Mouse (Mus musculus) limb, embryonic 10.5 days (tissue): ENCODE results near the gene Sptbn1. TPM values are rescaled to one million over a fixed set of nuclear protein-coding genes. Genes with fewer than 3 reads are reported as not detected.

Experiments
- DNase-seq: peaks from one replicate; pipeline ENCODE4 v3.0.0-alpha.2; 2017; ENCODE audit warnings: low spot score
- H3K27ac ChIP-seq: fragments of 300-500 bp; sonication (generic); 2 replicates; pipeline ENCODE4 v1.5.1; 2016; ENCODE audit warnings: mild to moderate bottlenecking
- H3K27me3 ChIP-seq: fragments of 300-500 bp; sonication (generic); 2 replicates; pipeline ENCODE4 v1.6.1; 2016; ENCODE audit warnings: low read depth, mild to moderate bottlenecking; ENCODE audit not compliant: poor library complexity, severe bottlenecking
- H3K36me3 ChIP-seq: fragments of 300-500 bp; sonication (generic); 2 replicates; pipeline ENCODE4 v1.6.1; 2016; ENCODE audit warnings: mild to moderate bottlenecking, moderate library complexity
- H3K4me1 ChIP-seq: fragments of 300-500 bp; sonication (generic); 2 replicates; pipeline ENCODE4 v1.6.1; 2016
- H3K4me3 ChIP-seq: fragments of 300-500 bp; sonication (generic); 2 replicates; pipeline ENCODE4 v1.5.1; 2016; ENCODE audit warnings: mild to moderate bottlenecking, moderate library complexity
- H3K9me3 ChIP-seq: fragments of 300-500 bp; sonication (generic); replicated peaks from 2 replicates; pipeline ENCODE4 v1.6.1; 2016; ENCODE audit warnings: mild to moderate bottlenecking
- WGBS: fragments of 180-500 bp; shearing (Covaris S2); methylation state at CpG from one replicate; pipeline ENCODE4 v1.1.7; 2016; 5-methylcytosine and 5-hydroxymethylcytosine counted together
- polyA plus RNA-seq: library from polyadenylated mRNA; unstranded; fragments of >200 nt; fragmentation: Nextera tagmentation; extraction: Ambion mirVana; gene quantifications from 2 replicates; pipeline ENCODE4 v1.2.1, GENCODE M21; 2016

Sptbn1 gene
- polyA plus RNA-seq, 1 experiment from 2014 or later: 64.1 TPM

- WGBS: 69% methylated on average over 8 of the region's 8 CpGs
- no peak overlapping the region for H3K27ac ChIP-seq
Observed at GRCm38 (mm10) chr11:30158028-30158700, 109.8 kb downstream of the Sptbn1 start.

DNA sequence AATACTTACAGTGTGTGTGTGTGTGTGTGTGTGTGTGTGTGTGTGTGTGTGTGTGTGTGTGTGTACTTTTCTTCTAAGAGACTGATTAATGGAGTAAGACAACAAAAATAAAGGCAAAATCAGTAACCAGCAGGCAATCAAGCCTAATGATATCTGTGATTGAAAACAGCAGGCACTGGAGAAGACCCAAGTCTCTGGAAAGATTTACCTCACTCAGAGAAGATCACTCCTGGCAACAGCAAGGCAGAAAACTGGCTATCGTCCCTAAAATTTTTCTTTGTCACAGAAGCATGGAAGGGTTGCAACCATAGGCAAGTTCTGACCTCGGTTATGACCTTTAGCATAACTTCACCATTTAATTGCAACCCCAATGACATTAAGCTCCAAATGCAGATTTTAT is 112.1 kb downstream of the Sptbn1 start:
- DNase-seq: no peak
- H3K36me3 ChIP-seq: peaks cover 58% of the 10 kb centered on the region
- H3K27ac ChIP-seq: no peak overlapping the region

More at GRCm38 (mm10) chr11:30158028-30158700, 109.8 kb downstream of the Sptbn1 start:
- Histone ChIP-seq H3K27me3 (no peaks in the 10 kb centered on the region), H3K9me3 (no peaks in the 10 kb centered on the region), H3K4me3 (no peak overlapping the region), H3K36me3 (peaks cover 40% of the 10 kb centered on the region), H3K4me1 (peaks cover 6% of the 10 kb centered on the region; the same call in 1 of the 2 replicates)
- no peak for DNase-seq

DNA sequence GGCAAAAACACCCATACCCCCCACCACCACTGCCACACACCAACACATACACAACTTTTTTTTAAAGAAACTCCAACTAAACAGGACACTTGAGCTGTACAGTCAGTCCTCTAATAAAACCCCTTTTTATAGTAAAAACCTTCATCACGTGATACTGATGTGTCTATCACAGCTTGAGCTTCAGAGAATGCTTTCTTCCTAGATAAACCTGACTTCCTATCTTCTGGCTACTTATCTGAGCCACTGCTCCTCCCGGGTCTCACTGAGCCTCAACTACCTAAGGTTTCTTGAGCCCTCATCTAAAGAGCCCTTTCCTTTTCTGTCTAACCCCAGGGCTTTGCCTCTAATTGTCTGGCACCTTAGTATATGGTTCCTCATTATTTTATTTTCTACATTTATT is 113.0 kb downstream of the Sptbn1 start:
- Histone ChIP-seq H3K27me3 (no peaks in the 10 kb centered on the region), H3K9me3 (no peaks in the 10 kb centered on the region), H3K4me3 (no peak overlapping the region), H3K4me1 (peaks cover 6% of the 10 kb centered on the region; the same call in 1 of the 2 replicates), H3K27ac (no peak overlapping the region), H3K36me3 (peaks cover 66% of the 10 kb centered on the region)
- DNase-seq: no peak
- 85% methylated on average over 2 of the region's 2 CpGs for WGBS

More for the DNA sequence above, 112.1 kb downstream of the Sptbn1 start:
- Histone ChIP-seq H3K4me3 (no peak overlapping the region), H3K4me1 (peaks cover 6% of the 10 kb centered on the region; the same call in 1 of the 2 replicates), H3K9me3 (no peaks in the 10 kb centered on the region), H3K27me3 (no peaks in the 10 kb centered on the region)
- WGBS: 82% methylated on average over 2 of the region's 2 CpGs

DNA sequence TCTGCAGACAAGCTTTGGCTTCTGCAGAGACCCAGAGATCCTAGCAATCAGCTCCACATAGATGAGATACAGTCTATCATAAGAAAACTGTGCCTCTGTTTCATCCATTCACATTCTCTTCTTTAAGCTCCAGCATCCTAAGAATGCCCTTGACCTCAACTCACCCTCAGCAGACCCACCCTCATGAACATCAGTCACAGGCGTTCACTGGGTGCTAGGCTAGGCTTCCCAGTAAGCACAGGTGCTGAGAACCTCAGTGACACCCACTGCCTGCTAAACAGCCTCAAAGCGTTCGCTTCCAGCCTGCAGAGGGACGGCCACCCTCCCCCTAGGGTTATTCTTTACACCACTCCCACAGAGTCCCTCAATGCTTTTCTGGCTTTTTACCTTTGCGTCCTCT is 119.1 kb downstream of the Sptbn1 start:
- H3K36me3 ChIP-seq: peaks cover 91% of the 10 kb centered on the region
- H3K27ac ChIP-seq: no peak overlapping the region
- peaks cover 4% of the 10 kb centered on the region; the same call in 1 of the 2 replicates for H3K4me1 ChIP-seq
- H3K27me3 ChIP-seq: no peaks in the 10 kb centered on the region
- 88% methylated on average over 5 of the region's 5 CpGs for WGBS
- no peaks in the 10 kb centered on the region for H3K9me3 ChIP-seq
- no peak overlapping the region for H3K4me3 ChIP-seq
- no peak for DNase-seq

DNA sequence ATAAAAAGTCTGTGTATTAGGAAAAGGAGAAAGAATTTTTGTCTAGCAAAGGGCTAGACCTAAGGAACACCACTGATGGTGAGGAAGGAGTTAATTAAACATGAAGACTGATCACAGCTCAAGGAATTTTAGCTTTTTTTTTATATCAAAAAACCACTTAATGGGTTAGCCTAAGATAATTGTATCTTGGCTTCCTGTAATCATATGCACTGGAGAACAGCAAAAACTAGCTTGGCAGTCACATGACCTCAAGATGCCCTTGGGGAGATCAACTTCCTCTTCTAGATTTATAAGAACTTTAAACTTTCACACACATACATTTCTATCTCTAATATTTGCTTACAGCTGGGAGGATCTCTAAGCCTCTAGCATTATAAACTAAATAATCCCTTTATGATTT is 119.6 kb downstream of the Sptbn1 start:
- Histone ChIP-seq H3K4me1 (no peaks in the 10 kb centered on the region), H3K27ac (no peak overlapping the region), H3K36me3 (peaks cover 89% of the 10 kb centered on the region), H3K4me3 (no peak overlapping the region), H3K27me3 (no peaks in the 10 kb centered on the region), H3K9me3 (no peaks in the 10 kb centered on the region)
- DNase-seq: no peak

- H3K27ac ChIP-seq: no peak overlapping the region
- H3K4me3 ChIP-seq: no peak overlapping the region
- 97% methylated on average over 1 of the region's 1 CpGs for WGBS
- no peaks in the 10 kb centered on the region for H3K9me3 ChIP-seq
- H3K36me3 ChIP-seq: peaks cover 88% of the 10 kb centered on the region
- no peaks in the 10 kb centered on the region for H3K4me1 ChIP-seq
- no peaks in the 10 kb centered on the region for H3K27me3 ChIP-seq
- no peak for DNase-seq
Observed at GRCm38 (mm10) chr11:30147882-30148281, 120.1 kb downstream of the Sptbn1 start.

DNA sequence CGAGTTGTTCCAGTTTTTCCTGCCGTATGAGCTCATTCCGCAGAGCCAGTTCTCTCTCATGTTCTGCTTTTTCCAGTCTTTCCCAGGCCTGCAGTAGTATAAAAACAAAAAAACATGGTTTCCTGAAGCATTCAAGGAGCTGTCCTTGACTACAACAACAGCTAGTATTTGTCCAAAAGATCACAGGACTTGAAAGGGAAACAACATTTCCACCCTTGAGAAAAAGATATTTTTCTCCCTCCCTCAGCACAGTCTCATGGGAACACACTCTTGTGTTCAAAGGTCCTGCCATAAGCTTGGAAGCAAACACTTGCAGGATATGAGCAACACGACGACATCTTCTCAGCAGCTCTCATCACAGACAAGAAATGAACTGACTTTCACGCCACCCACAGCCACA is 124.9 kb downstream of the Sptbn1 start:
- 94% methylated on average over 6 of the region's 6 CpGs for WGBS
- Histone ChIP-seq H3K4me1 (no peaks in the 10 kb centered on the region), H3K27me3 (no peaks in the 10 kb centered on the region), H3K4me3 (no peak overlapping the region), H3K36me3 (peaks cover 94% of the 10 kb centered on the region), H3K27ac (no peak overlapping the region), H3K9me3 (no peaks in the 10 kb centered on the region)
- no peak for DNase-seq

GRCm38 (mm10) chr11:30139165-30139826 is 128.7 kb downstream of the Sptbn1 start:
- Histone ChIP-seq H3K4me1 (no peaks in the 10 kb centered on the region), H3K36me3 (peaks cover 95% of the 10 kb centered on the region)

GRCm38 (mm10) chr11:30137081-30137480 is 130.9 kb downstream of the Sptbn1 start:
- H3K27me3 ChIP-seq: no peaks in the 10 kb centered on the region
- DNase-seq: no peak
- H3K4me1 ChIP-seq: no peaks in the 10 kb centered on the region
- peaks cover 97% of the 10 kb centered on the region for H3K36me3 ChIP-seq
- H3K9me3 ChIP-seq: no peaks in the 10 kb centered on the region
- H3K4me3 ChIP-seq: no peak overlapping the region
- no peak overlapping the region for H3K27ac ChIP-seq
- 95% methylated on average over 12 of the region's 12 CpGs for WGBS

More at GRCm38 (mm10) chr11:30139165-30139826, 128.7 kb downstream of the Sptbn1 start:
- Histone ChIP-seq H3K27me3 (no peaks in the 10 kb centered on the region), H3K27ac (no peak overlapping the region), H3K9me3 (no peaks in the 10 kb centered on the region), H3K4me3 (no peak overlapping the region)
- DNase-seq: no peak
- WGBS: 83% methylated on average over 17 of the region's 17 CpGs

DNA sequence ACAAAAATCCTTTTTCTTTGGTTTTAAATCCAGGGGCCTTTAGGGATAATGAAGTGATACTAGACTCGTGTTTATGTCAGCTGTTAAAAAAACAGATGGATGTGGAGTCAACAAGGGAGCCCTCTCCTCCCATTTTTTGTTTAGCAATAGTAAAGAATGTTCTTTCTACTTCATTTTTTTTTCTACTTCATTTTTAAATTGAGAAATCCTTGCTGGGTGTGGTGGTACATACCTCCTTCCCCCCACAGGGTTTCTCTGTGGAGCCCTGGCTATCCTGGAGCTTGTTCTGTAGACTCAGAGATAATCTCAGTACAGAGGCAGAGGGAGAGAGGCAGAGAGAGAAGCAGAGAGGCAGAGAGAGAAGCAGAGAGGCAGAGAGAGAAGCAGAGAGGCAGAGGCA is 133.9 kb downstream of the Sptbn1 start:
- Histone ChIP-seq H3K9me3 (no peaks in the 10 kb centered on the region), H3K27ac (no peak overlapping the region), H3K36me3 (peaks cover 96% of the 10 kb centered on the region), H3K27me3 (no peaks in the 10 kb centered on the region), H3K4me3 (no peak overlapping the region), H3K4me1 (no peaks in the 10 kb centered on the region)
- no peak for DNase-seq
- 80% methylated on average over 1 of the region's 1 CpGs for WGBS

DNA sequence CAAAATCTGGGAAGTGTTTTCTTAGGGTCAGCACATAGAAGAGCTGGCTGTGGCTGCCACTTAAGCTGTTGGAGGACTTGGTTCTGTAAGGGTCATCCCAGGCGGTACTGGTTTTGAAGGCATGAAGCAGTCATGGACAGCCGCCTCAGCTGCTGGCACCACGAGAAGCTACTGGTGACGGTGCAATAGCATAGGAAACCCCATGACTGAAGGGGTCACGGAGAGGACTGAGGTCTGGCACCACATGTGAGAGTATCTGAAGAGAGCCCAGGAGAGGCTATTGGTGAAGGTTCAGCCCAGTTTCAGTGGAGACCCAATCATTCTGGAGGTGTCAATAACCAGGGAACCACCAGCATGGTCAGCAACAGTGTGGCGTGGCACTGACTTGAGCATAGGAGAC is 135.4 kb downstream of the Sptbn1 start:
- Histone ChIP-seq H3K4me1 (no peaks in the 10 kb centered on the region), H3K27ac (no peak overlapping the region), H3K27me3 (no peaks in the 10 kb centered on the region), H3K9me3 (no peaks in the 10 kb centered on the region), H3K36me3 (peaks cover 96% of the 10 kb centered on the region), H3K4me3 (no peak overlapping the region)
- DNase-seq: no peak
- WGBS: 92% methylated on average over 6 of the region's 6 CpGs

- no peak overlapping the region for H3K27ac ChIP-seq
- H3K4me3 ChIP-seq: no peak overlapping the region
- DNase-seq: no peak
- H3K36me3 ChIP-seq: peaks cover 96% of the 10 kb centered on the region
- no peaks in the 10 kb centered on the region for H3K9me3 ChIP-seq
- WGBS: 91% methylated on average over 4 of the region's 4 CpGs
- no peaks in the 10 kb centered on the region for H3K27me3 ChIP-seq
- no peaks in the 10 kb centered on the region for H3K4me1 ChIP-seq
Observed at GRCm38 (mm10) chr11:30131640-30132039, 136.3 kb downstream of the Sptbn1 start.

- H3K36me3 ChIP-seq: peaks cover 93% of the 10 kb centered on the region
- no peaks in the 10 kb centered on the region for H3K27me3 ChIP-seq
- H3K9me3 ChIP-seq: no peaks in the 10 kb centered on the region
- H3K4me1 ChIP-seq: no peaks in the 10 kb centered on the region
- WGBS: 92% methylated on average over 7 of the region's 7 CpGs
- H3K4me3 ChIP-seq: no peak overlapping the region
- H3K27ac ChIP-seq: no peak overlapping the region
- DNase-seq: no peak
Observed at GRCm38 (mm10) chr11:30129339-30129738, 138.6 kb downstream of the Sptbn1 start.
